Mouse (Mus musculus) urinary bladder, postnatal 0 days (tissue): ENCODE results near the gene Slc26a3. TPM values are rescaled to one million over a fixed set of nuclear protein-coding genes. Genes with fewer than 3 reads are reported as not detected.

ENCODE experiments used
- polyA plus RNA-seq: library from polyadenylated mRNA; unstranded; fragments of >200 nt; fragmentation: Nextera tagmentation; extraction: Ambion mirVana; gene quantifications from 2 replicates; pipeline ENCODE4 v1.2.1, GENCODE M21; 2015

The Slc26a3 gene
- polyA plus RNA-seq, result 0.07 and 0.10 TPM in 2 replicates

DNA sequence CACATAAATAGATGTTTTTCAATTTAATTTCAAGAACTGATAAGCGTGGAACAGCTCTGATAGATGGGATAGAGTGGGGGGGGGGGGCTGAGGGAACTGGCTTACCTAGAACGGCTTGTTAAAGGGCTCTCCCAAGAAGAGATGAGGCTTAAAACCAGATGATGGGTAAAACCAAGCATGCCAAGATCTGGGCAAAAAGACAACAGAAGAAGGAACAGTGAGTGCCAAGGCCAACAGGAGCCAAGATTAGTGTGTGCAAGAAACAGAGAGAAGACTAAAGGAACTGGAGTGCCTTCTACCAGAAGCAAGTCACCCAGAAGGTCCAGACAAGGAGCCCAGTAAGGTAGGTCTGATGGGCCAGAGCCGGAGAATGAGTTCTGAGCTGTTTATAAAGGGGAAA is at the start of gene Slc26a3:
TSS of gene Slc26a3 (plus strand) at position 301 of the 400 bp plus-strand sequence.

DNA sequence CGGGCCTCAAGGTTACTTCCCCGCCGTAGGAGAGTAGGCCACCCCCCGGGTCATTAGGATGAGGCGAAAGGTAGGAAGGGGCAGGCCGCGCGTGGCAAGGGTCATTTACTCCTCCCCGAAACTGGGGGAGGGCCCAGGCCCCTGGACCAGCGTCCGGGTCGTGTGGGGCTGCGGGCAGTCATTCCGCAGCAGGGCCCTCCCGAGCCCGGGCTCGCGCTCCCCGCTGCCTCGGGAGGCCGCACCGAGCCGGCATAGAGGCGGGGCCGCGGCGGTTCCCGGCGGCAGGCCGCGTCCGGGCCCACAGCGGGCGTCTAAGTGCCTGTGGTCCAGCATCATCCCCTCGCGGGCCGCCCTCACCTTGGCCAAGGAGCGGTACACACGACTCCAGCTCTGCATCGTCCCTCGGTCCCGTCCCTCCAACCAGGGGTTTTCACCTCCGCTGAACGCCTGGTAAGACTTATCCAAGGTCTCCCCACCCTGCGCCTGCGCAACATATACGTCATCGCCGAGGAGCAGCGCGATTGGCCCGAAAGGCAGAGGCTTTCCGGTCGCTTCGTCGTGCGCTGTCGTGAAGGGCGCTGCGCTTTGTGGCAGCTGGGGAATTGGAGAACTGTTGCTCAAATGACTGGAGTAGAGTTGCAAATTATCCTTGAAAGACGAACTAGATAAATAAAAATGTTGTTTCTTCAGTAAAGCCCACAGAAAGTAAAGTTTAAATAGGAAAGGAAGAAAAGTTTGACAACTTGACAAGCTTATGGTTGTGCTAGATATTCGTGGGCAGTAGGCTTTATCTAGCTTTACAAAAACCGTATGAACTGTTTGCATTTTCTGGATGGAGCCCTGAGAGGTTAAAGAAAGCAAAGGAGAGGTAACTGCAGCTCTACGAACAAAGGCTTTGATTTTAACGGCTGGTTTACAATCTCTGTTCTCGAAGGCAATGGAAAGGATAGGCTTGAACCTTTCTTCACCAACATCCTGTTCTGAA is 39.4 kb upstream of the Slc26a3 start, which contains the start of gene Dld:
TSS of gene Dld (minus strand) at position 510 of the 985 bp plus-strand sequence.

DNA sequence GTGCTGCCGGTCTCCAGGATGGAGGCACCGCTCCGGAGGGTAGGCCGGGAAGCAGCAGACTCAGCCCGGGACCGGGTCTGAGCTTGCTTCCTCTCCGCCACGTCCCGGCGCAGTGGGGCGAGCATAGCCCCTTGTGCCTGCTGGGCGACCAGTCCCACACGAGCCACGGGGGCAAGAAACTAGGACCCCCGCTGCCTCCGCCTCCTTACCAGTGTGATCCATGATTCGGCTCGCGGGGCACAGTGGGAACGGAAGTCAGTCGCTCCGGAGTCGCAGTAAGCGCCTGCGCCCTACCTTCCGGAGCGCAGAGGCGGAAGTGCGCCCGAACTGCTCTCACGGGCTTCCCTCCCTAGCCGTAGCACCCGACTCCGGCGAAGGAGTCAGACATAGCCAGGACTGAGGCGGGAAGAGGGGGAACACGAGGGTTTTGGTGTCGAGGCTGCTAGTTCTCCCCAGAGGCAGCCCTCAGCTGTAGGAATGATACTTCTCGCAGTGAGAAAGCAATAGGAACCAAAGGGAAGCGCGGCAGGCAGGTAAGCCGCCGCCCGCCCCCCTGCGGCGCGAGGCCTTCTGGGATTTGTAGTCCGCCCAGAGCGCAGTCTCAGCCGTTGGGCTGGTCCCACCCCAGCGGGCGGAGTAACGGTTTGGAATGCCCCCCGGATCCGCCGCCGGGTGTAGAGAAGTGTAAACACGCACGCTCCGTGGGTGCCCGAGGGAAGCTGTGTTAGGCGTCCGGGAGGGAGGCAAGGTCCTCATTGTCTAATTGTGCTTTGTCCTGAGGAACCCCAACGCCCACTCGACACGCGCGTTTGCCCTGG is 108.9 kb downstream of the Slc26a3 start, which contains the start of gene Cbll1:
TSS of gene Cbll1 (minus strand) at position 303 of the 818 bp plus-strand sequence.

Other genes starting within 250 kb of the Slc26a3 start
- gene Gm6993, start 150.1 kb upstream of the Slc26a3 start, polyA plus RNA-seq, result not detected in 2 replicates
- 73.3 and 86.5 TPM in 2 replicates for gene Lamb1, start 125.6 kb upstream of the Slc26a3 start, polyA plus RNA-seq
- 90.7 and 110 TPM in 2 replicates for gene Dld, start 39.4 kb upstream of the Slc26a3 start, polyA plus RNA-seq
- 6.7 and 7.0 TPM in 2 replicates for gene Cbll1, start 108.7 kb downstream of the Slc26a3 start, polyA plus RNA-seq
- not detected in 2 replicates for gene Slc26a4, start 169.1 kb downstream of the Slc26a3 start, polyA plus RNA-seq
- 37.4 and 40.4 TPM in 2 replicates for gene Bcap29, start 243.8 kb downstream of the Slc26a3 start, polyA plus RNA-seq